Mouse (Mus musculus) CH12F3 (cell line): ENCODE results near the gene Bsg.
"Not testable (repeated sequence)": the region's sequence is repeated elsewhere in the genome, so short reads cannot be mapped to it uniquely, and the experiment has no call there.

Source experiments
- in situ Hi-C: fragments of 300-500 bp; cut with MboI; formaldehyde crosslinking; loops from 2 replicates; pipeline ENCODE4 v1.14.3; 2020; ENCODE audit warnings: low sequenced_read_pairs

Bsg gene

GRCm38 (mm10) chr10:79682551-79682915, 21.8 kb upstream of the Bsg start:
- in situ Hi-C loops = no loop called here

- in situ Hi-C loops = no loop called here
These were observed 21.2 kb upstream of the Bsg start for GRCm38 (mm10) chr10:79682916-79683582.

DNA sequence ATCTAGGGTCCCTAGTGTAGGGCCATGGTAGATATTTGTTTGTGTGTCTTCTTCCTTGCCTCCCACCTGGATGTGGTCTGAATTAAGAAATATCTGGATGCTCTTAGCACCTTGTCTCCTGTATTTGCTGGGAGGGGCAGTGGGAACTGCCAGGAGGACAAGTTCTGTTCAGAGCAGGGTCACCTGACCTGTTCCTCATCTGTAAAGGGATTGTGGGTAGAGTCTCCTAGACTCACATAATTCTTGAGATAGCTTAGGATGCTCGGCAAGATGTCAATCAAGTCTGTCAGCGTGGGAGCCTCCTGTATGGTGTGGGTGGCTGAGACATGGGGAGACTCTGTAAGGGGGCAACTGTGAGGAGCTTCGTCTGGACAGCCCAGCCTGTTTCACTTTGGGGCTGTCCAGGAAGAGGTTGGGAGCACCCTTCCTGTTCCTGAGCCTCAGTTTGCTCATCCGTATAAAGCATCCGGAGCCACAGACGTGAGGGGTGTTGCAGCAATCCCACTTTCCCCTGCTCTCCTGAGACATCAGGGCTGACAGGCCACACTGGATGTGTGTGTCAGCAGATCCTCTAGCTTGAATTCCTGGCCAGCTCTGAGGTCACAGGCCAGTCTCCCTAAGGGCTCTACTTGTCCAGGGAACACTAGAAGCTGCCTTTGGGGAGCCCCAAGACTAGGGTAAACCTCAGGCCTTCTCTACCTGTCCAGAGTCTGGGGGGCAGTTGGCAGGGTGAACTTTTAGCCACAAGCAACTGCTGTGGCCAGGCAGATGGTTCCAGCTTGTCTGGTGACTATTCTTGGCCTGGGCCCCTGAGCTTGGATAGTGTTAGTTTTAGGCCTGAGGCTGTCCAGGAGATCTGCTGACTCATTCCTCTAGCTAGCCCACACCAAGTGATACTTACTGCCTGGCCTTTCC, 20.3 kb upstream of the Bsg start:
- in situ Hi-C loops = no loop called here

DNA sequence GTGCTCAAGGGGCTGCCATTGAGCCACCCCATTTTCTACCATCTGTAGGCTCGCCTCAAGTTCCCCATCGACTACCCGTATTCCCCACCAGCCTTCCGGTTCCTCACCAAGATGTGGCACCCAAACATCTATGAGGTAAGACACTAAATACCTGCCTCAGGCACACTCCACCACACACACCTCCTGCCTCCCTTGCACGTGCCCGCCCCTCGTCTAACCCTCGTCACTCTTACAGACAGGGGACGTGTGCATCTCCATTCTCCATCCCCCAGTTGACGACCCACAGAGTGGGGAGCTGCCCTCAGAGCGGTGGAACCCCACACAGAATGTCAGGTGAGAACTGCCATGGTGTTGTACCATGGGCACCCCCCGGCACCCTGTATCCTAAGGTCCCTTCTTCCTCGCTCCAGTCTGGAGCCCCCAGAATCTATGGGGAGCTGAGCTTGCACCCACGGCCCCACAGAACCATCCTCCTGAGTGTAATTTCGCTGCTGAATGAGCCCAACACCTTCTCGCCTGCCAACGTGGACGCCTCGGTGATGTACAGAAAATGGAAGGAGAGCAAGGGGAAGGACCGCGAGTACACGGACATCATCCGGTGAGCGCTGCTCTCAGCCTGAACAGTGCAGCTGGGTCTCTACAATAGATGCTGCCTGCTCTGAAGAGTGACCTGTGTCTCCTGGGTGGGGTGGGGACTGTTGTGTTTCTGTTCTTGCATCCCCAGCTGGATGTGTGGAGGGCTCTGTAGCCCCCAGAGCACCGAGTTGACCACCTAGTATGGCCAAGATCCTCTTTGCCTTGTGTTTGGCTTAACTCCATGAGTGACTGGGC, 19.3 kb upstream of the Bsg start:
- in situ Hi-C loops = no loop called here

GRCm38 (mm10) chr10:79686219-79686618, 18.1 kb upstream of the Bsg start:
- in situ Hi-C loops = no loop called here

- in situ Hi-C loops = no loop called here
These were observed 17.6 kb upstream of the Bsg start for GRCm38 (mm10) chr10:79686691-79687090.

DNA sequence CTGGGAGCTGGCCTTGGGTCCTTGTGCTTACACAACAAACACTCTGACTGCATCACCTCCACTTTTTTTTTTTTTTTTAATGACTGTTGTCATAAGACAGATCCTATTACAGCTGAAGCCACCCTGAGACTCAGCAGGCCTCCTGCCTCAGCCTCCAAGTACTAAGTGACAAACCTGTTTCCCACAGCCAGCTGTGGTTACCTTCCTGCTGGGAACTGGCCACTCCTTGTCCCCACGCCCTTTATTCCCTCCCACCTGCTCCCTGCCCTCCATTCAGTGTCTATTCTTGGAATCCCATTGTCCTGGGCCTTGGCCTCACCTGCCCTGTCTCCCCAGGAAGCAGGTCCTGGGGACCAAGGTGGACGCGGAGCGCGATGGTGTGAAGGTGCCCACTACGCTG, 16.8 kb upstream of the Bsg start:
- in situ Hi-C loops = no loop called here

- in situ Hi-C loops = no loop called here
These were observed 15.6 kb upstream of the Bsg start, which contains the start of gene Gzmm for GRCm38 (mm10) chr10:79688720-79689119. Gzmm (plus strand) TSS chr10:79689020.

- in situ Hi-C loops = no loop called here
These were observed 15.1 kb upstream of the Bsg start for GRCm38 (mm10) chr10:79689178-79689577.

DNA sequence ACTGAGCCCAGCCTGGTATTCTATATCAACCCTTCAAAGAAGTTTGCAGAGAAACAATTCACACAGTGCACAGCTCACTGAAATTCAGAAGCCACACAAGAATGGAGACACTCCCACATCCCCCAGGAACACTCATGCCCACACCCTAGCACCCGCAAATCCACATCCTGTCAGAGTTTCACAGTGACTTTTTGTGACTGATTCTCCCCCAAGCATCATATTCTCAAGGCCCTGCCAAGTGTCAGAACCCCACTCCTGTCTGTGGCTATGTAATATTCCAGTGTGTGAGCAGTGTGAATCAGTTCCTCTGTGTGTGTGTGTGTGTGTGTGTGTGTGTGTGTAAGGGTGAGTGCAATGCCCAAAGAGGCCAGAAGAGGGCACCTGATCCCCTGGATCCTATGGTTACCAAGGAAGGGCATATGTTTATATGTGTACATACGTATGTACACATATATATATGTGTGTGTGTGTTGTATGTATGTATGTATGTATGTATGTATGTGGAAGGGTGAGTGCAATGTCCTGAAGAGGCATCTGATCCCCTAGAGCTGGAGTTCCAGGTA, 12.2 kb upstream of the Bsg start:
- in situ Hi-C loops = no loop called here

DNA sequence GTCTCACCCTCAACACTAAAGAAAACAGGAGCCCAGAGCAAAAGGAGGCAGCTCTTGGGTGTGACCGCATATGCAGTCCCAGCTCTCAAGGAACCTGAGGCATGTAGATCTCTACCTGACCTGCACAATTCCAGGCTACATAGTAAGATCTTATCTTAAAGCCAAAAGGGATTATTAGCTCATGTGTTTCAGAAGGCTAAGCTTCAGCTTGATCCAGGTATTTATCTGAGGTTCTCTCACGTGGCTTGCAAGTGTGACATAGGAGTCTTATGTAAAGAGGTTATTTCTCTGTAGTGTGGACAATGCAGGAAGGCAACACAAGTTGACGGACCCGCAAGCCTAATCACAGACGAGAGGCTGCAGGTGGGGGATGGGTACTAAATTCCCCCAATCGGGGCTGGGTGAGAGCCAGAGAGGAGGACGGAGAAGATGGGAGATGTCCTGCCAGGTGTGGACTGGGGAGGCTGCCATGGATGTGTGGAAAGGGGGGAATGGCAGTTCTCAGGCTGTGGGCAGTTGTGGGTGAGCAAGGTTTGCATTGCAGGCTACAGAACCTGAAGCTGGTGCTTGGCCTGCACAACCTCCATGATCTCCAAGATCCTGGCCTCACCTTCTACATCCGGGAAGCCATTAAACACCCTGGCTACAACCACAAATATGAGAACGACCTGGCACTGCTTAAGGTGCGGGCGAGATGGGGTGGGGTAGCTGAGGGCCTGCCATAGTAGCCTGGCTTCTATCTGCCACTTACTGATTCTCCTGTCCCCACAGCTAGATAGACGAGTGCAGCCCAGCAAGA, 10.5 kb upstream of the Bsg start:
- in situ Hi-C loops = no loop called here

GRCm38 (mm10) chr10:79694379-79694655, 10.0 kb upstream of the Bsg start:
- in situ Hi-C loops = no loop called here

DNA sequence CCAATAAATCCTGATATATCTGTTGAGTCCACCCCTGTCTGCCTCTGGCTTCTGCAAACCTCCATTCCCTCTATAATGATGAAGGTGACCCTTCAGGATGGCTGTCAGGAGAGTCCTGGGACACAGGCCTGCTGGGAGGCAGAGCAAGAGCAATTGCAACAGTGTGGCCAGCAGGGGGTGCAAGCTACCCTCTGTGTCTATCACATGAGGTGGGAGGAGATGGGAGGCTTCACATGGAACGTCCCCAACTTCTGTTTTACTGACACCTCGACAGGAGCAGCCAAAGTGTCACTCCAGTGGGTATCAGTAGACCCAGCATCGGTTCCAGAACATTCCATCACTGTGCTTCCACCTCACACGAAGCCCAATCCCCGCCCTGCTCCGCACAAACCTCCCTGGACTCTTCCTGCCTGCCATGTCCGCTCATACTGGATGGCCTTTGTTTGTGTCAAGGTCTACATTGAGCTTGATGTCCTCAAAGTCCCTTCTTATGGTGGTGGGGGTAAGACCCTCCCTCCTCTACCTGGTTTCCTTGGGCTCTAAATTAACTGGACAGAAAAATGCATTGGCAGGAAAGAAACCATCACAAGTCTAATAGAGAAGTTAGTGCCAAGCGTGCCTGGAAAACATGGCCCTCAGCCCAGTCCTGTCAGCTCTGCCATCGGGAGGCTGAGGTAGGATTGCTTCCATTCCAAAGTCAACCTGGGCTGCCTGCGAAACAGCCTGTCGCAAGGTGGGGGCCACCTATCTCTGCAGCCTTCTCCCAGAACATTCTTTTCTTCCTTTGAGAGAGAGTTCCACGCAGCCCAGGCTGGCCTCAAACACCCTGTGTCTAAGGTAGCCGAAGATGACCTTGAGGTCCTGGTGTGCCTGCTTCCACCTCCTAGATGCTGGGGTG, 8.8 kb upstream of the Bsg start:
- in situ Hi-C loops = no loop called here

- in situ Hi-C loops = no loop called here
These were observed 8.1 kb upstream of the Bsg start for GRCm38 (mm10) chr10:79696129-79696651.

DNA sequence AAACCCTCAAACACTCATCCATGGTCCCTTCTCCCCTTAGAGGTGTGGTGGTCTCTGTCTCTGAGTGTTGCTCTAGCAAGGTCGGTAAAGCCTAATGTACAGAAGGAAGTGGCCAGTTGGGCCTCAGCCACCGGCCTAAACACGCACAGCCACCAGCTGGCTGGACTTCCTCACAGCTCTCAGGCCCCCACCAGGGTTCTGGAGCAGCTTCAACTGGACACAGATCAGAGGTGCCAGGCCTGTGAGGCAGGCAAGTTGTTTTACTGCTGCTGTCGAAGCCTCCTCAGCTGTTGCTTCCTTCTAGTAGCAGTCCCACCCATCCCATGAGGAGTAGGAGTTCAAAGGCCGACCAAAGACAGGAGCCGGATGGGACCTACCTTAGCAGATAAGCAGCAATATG, 6.4 kb upstream of the Bsg start:
- in situ Hi-C loops = no loop called here

DNA sequence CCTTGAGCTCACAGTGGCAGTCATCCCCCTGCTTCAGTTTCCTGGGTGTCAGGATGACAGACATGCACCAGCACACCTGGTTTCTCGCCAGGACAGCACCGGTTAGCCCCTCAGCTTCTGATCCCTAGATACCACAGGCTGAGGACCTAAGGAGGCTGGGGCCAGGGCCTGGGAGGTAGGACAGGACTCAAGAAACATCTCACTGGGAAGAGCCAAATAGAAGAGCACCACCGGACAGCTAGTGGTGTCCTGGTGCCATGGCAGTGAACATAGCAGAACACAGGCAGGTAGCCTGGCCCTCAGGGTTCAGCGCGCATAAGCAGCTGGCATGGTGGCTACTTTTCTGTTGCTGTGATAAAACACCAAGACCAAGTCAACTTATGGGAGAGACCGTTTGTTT, 5.8 kb upstream of the Bsg start:
- in situ Hi-C loops = no loop called here

GRCm38 (mm10) chr10:79700676-79701075, 3.6 kb upstream of the Bsg start:
- in situ Hi-C loops = no loop called here

- in situ Hi-C loops = no loop called here
These were observed 2.7 kb upstream of the Bsg start for GRCm38 (mm10) chr10:79701443-79702129.

- in situ Hi-C loops = not testable (repeated sequence)
These were observed 1.3 kb upstream of the Bsg start for GRCm38 (mm10) chr10:79702970-79703369.
